Mouse (Mus musculus) kidney, embryonic 14.5 days (tissue): ENCODE results near the gene Trdmt1. TPM values are rescaled to one million over a fixed set of nuclear protein-coding genes. Genes with fewer than 3 reads are reported as not detected.
A peak's percentile ranks its signal among the peaks of the same experiment; 100 is the strongest.
"Not testable (repeated sequence)": the region's sequence is repeated elsewhere in the genome, so short reads cannot be mapped to it uniquely, and the experiment has no call there.

Experiments
- ATAC-seq: fragments of 200-750 bp; cut with Nextera tagmentation; 2 replicates; pipeline ENCODE4 v1.8.0; 2017; ENCODE audit warnings: moderate number of reproducible peaks, mild to moderate bottlenecking, moderate TSS enrichment, moderate library complexity; ENCODE audit not compliant: low FRiP score, low TSS enrichment
- H3K27ac ChIP-seq: fragments of 300-500 bp; sonication (generic); 2 replicates; pipeline ENCODE4 v1.5.1; 2014; ENCODE audit warnings: low read depth, mild to moderate bottlenecking, low read length, moderate library complexity, mixed read lengths
- H3K27me3 ChIP-seq: fragments of 300-500 bp; sonication (generic); 2 replicates; pipeline ENCODE4 v1.6.1; 2014; ENCODE audit warnings: mild to moderate bottlenecking, low read length; ENCODE audit not compliant: control insufficient read depth, insufficient read depth
- H3K36me3 ChIP-seq: fragments of 300-500 bp; sonication (generic); 2 replicates; pipeline ENCODE4 v1.6.1; 2014; ENCODE audit warnings: low read length, mixed read lengths; ENCODE audit not compliant: control insufficient read depth, insufficient read depth
- H3K4me1 ChIP-seq: fragments of 300-500 bp; sonication (generic); 2 replicates; pipeline ENCODE4 v1.6.1; 2014; ENCODE audit warnings: low read length, mixed read lengths; ENCODE audit not compliant: control insufficient read depth, insufficient read depth
- H3K4me2 ChIP-seq: fragments of 300-500 bp; sonication (generic); replicated peaks from 2 replicates; pipeline ENCODE4 v1.6.1; 2014; ENCODE audit warnings: low read depth, mild to moderate bottlenecking, low read length
- H3K4me3 ChIP-seq: fragments of 300-500 bp; sonication (generic); 2 replicates; pipeline ENCODE4 v1.5.1; 2014; ENCODE audit warnings: mild to moderate bottlenecking, low read length
- H3K9ac ChIP-seq: fragments of 300-500 bp; sonication (generic); 2 replicates; pipeline ENCODE4 v1.6.1; 2014; ENCODE audit warnings: low read depth, mild to moderate bottlenecking, low read length, moderate library complexity
- H3K9me3 ChIP-seq: fragments of 300-500 bp; sonication (generic); 2 replicates; pipeline ENCODE4 v1.6.1; 2016; ENCODE audit warnings: low read length; ENCODE audit not compliant: control insufficient read depth
- WGBS: fragments of 180-500 bp; shearing (Covaris S2); extraction: QIAGEN DNeasy Blood & Tissue Kit; methylation state at CpG from one replicate; pipeline ENCODE4 v1.1.7; 2014; 5-methylcytosine and 5-hydroxymethylcytosine counted together
- polyA plus RNA-seq: library from polyadenylated mRNA; unstranded; fragments of >200 nt; fragmentation: Nextera tagmentation; extraction: Ambion mirVana; gene quantifications from 2 replicates; pipeline ENCODE4 v1.2.1, GENCODE M21; 2014

The Trdmt1 gene
- polyA plus RNA-seq, result 12.8 and 16.3 TPM in 2 replicates

GRCm38 (mm10) chr2:13544193-13544824 lies at the start of gene Trdmt1:
TSS of gene Trdmt1 (minus strand) at chr2:13544668.
- H3K36me3 ChIP-seq, result no peaks in the 10 kb centered on the region
- peak within 1 kb of the TSS; percentile 62 for H3K4me3 ChIP-seq
- peak within 1 kb of the TSS; percentile 63 for H3K9ac ChIP-seq
- no peaks in the 10 kb centered on the region for H3K27me3 ChIP-seq
- H3K4me2 ChIP-seq, result peak within 1 kb of the TSS; percentile 58
- H3K27ac ChIP-seq, result peak within 1 kb of the TSS; percentile 96
- WGBS, result under 1% methylated on average over 39 of the region's 39 CpGs
- peak; percentile 100 for ATAC-seq
- peaks cover 5% of the 10 kb centered on the region; the same call in 1 of the 2 replicates for H3K4me1 ChIP-seq
- H3K9me3 ChIP-seq, result no peaks in the 10 kb centered on the region

- no peaks in the 10 kb centered on the region for H3K4me1 ChIP-seq
- H3K4me2 ChIP-seq, result no peak overlapping the region
- no peaks in the 10 kb centered on the region for H3K9me3 ChIP-seq
- WGBS, result 75% methylated on average over 4 of the region's 4 CpGs
- H3K27me3 ChIP-seq, result no peaks in the 10 kb centered on the region
- H3K4me3 ChIP-seq, result no peak overlapping the region
- H3K36me3 ChIP-seq, result no peaks in the 10 kb centered on the region
- no peak for ATAC-seq
- no peak overlapping the region for H3K9ac ChIP-seq
- H3K27ac ChIP-seq, result no peak overlapping the region
Observed at GRCm38 (mm10) chr2:13593328-13593727, 48.9 kb upstream of the Trdmt1 start.

DNA sequence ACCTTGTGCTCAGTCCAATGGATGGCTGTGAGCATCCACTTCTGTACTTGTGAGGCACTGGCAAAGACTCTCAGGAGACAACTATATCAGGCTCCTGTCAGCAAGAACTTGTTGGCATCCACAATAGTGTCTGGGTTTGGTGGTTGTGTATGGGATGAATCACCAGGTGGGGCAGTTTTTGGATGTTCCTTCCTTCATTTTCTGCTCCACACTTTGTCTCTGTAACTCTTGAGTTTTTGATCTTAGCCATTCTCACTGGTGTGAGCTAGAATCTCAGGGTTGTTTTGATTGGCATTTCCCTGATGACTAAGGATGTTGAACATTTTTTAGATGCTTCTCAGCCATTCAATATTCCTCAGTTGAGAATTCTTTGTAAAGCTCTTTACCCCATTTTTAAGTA lies 39.3 kb upstream of the Trdmt1 start:
- not testable (repeated sequence) for H3K4me2 ChIP-seq, H3K27ac ChIP-seq, H3K27me3 ChIP-seq, ATAC-seq, H3K9me3 ChIP-seq, H3K4me3 ChIP-seq, H3K9ac ChIP-seq, H3K4me1 ChIP-seq
- peaks cover 35% of the 10 kb centered on the region for H3K36me3 ChIP-seq

- H3K4me2 ChIP-seq, result no peak overlapping the region
- H3K4me1 ChIP-seq, result no peaks in the 10 kb centered on the region
- H3K27me3 ChIP-seq, result no peaks in the 10 kb centered on the region
- peaks cover 43% of the 10 kb centered on the region for H3K36me3 ChIP-seq
- H3K9me3 ChIP-seq, result no peaks in the 10 kb centered on the region
- WGBS, result 90% methylated on average over 3 of the region's 3 CpGs
- H3K9ac ChIP-seq, result no peak overlapping the region
- no peak for ATAC-seq
- no peak overlapping the region for H3K27ac ChIP-seq
- H3K4me3 ChIP-seq, result no peak overlapping the region
Observed at GRCm38 (mm10) chr2:13582184-13582583, 37.7 kb upstream of the Trdmt1 start.

- Histone ChIP-seq H3K9me3 (no peaks in the 10 kb centered on the region), H3K27ac (no peak overlapping the region), H3K36me3 (peaks cover 43% of the 10 kb centered on the region), H3K4me1 (peaks cover 4% of the 10 kb centered on the region; the same call in 1 of the 2 replicates), H3K4me3 (no peak overlapping the region), H3K4me2 (no peak overlapping the region), H3K9ac (no peak overlapping the region), H3K27me3 (no peaks in the 10 kb centered on the region)
- ATAC-seq, result no peak
- WGBS, result 74% methylated on average over 11 of the region's 11 CpGs
Observed at GRCm38 (mm10) chr2:13579991-13580390, 35.5 kb upstream of the Trdmt1 start.

DNA sequence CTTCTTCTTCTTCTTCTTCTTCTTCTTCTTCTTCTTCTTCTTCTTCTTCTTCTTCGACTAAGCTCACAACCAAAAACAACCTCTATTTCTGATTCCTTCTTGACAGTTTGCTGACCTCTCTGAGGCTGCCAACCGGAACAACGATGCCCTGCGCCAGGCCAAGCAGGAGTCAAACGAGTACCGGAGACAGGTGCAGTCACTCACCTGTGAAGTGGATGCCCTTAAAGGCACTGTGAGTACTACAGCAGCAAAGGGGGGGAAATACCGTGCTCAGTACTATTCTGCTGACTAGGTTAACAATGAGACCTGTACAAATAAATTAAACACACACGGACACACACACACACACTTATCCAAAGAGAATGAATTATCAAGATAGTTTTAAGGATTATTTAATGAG lies 34.8 kb upstream of the Trdmt1 start:
- H3K9ac ChIP-seq, result no peak overlapping the region
- no peak overlapping the region for H3K4me3 ChIP-seq
- H3K9me3 ChIP-seq, result no peaks in the 10 kb centered on the region
- no peaks in the 10 kb centered on the region for H3K27me3 ChIP-seq
- no peak overlapping the region for H3K4me2 ChIP-seq
- H3K27ac ChIP-seq, result no peak overlapping the region
- peaks cover 4% of the 10 kb centered on the region; the same call in 1 of the 2 replicates for H3K4me1 ChIP-seq
- ATAC-seq, result no peak
- WGBS, result 78% methylated on average over 8 of the region's 8 CpGs
- peaks cover 43% of the 10 kb centered on the region for H3K36me3 ChIP-seq

- Histone ChIP-seq H3K36me3 (peaks cover 43% of the 10 kb centered on the region), H3K4me2 (no peak overlapping the region), H3K9me3 (no peaks in the 10 kb centered on the region), H3K27ac (no peak overlapping the region), H3K27me3 (no peaks in the 10 kb centered on the region), H3K4me3 (no peak overlapping the region), H3K9ac (no peak overlapping the region), H3K4me1 (peaks cover 4% of the 10 kb centered on the region; the same call in 1 of the 2 replicates)
- WGBS, result 85% methylated on average over 14 of the region's 14 CpGs
- no peak for ATAC-seq
Observed at GRCm38 (mm10) chr2:13578473-13579152, 34.1 kb upstream of the Trdmt1 start.

DNA sequence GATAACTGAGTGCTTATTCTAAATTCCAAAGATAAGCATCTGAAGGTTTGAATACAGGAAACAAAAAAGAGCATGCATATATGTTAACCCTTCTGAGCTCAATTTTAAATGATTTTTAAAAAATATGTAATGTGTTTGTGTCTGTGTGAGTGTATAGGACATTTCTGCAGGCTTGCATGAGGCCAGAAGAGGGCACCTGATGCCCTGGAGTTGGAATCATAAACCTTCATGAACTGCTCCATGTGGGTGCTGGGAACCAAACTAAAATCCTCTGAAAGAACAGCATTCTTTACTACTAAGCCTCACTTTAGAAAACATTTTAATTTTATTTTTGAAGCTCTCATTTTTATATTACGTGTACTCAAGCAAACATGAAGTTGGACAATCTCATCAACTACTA lies 32.9 kb upstream of the Trdmt1 start:
- ATAC-seq, result no peak
- Histone ChIP-seq H3K9ac (no peak overlapping the region), H3K27me3 (no peaks in the 10 kb centered on the region), H3K4me1 (peaks cover 4% of the 10 kb centered on the region; the same call in 1 of the 2 replicates), H3K27ac (no peak overlapping the region), H3K9me3 (no peaks in the 10 kb centered on the region), H3K36me3 (peaks cover 42% of the 10 kb centered on the region), H3K4me2 (no peak overlapping the region), H3K4me3 (no peak overlapping the region)
- 98% methylated on average over 1 of the region's 1 CpGs for WGBS

DNA sequence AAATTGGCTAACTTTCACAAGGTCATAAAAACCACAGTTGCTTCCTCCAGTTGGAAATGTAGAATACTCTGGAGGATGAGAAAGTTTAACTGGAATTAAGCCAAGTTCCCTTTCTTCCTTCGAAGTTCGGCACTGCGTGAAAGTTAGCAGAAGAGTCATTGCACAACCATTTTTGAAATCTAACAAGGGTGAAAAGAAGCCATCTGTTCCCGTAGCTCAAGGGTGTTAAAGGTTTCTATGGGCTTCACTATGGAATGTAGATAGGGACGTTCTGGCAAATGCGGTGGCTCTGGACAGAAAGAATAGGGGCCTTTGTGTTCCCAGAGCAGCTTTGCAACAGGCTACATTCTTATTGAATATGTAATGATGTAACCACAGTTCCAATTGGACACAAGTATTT lies 31.5 kb upstream of the Trdmt1 start:
- peak overlapping the region; percentile 77 for H3K4me2 ChIP-seq
- no peak for ATAC-seq
- peak overlapping the region; percentile 73 for H3K4me3 ChIP-seq
- peaks cover 27% of the 10 kb centered on the region for H3K36me3 ChIP-seq
- no peaks in the 10 kb centered on the region for H3K27me3 ChIP-seq
- H3K9ac ChIP-seq, result peak overlapping the region; percentile 70; the same call in 1 of the 2 replicates
- H3K4me1 ChIP-seq, result peaks cover 4% of the 10 kb centered on the region; the same call in 1 of the 2 replicates
- H3K9me3 ChIP-seq, result no peaks in the 10 kb centered on the region
- no peak overlapping the region for H3K27ac ChIP-seq
- WGBS, result 28% methylated on average over 6 of the region's 6 CpGs
